Mouse (Mus musculus): ENCODE measurements around the gene Chic2. TPM values are rescaled to one million over a fixed set of nuclear protein-coding genes. Genes with fewer than 3 reads are reported as not detected.

The Chic2 gene
- polyA plus RNA-seq, 1 experiment from 2014 or later: 56.3 TPM

- ATAC-seq (no peak), DNase-seq (ENCODE audit: low read depth, low spot score) (no peak)
- POLR2A ChIA-PET: interaction anchor here (1.0 to 1.1 kb wide), 2 partner anchors 11 to 18 kb away, joined by 3 to 4 read pairs; no protein-coding TSS in a partner anchor
- no peak for TF ChIP-seq CTCF (IDR thresholded peaks at IDR 0.05)
- H3K27me3 ChIP-seq: no peaks in the 10 kb centered on the region
- CTCF ChIA-PET: interaction anchor here (0.8 to 5.4 kb wide), 7 partner anchors 11 to 522 kb away, joined by 3 to 30 read pairs (median 3); no protein-coding TSS in a partner anchor
- in situ Hi-C loops (cut with MboI; ENCODE audit: low pct_unique_long_range_greater_than_20kb): no loop called here
Observed at GRCm38 (mm10) chr5:75014768-75015167, 29.8 kb downstream of the Chic2 start.

- no peak for ATAC-seq
- no peak for TF ChIP-seq CTCF (IDR thresholded peaks at IDR 0.05)
- no peak for DNase-seq (ENCODE audit: low read depth, low spot score)
- ChIA-PET POLR2A (no interaction called here), CTCF (interaction anchor here (0.9 to 5.4 kb wide), 7 partner anchors 8 to 51 kb away, joined by 3 to 30 read pairs (median 5); no protein-coding TSS in a partner anchor)
- in situ Hi-C loops (cut with MboI; ENCODE audit: low pct_unique_long_range_greater_than_20kb): no loop called here
- H3K27me3 ChIP-seq: no peaks in the 10 kb centered on the region
Observed at GRCm38 (mm10) chr5:75012771-75013421, 31.7 kb downstream of the Chic2 start.

- no peak for TF ChIP-seq CTCF (IDR thresholded peaks at IDR 0.05)
- CTCF ChIA-PET: interaction anchor here (0.8 to 5.4 kb wide), 8 partner anchors 8 to 53 kb away, joined by 3 to 30 read pairs (median 5); no protein-coding TSS in a partner anchor
- POLR2A ChIA-PET: no interaction called here
- ATAC-seq: no peak
- no peak for DNase-seq (ENCODE audit: low read depth, low spot score)
- in situ Hi-C loops (cut with MboI; ENCODE audit: low pct_unique_long_range_greater_than_20kb): no loop called here
- H3K27me3 ChIP-seq: no peaks in the 10 kb centered on the region
Observed at GRCm38 (mm10) chr5:75011985-75012738, 32.4 kb downstream of the Chic2 start.

GRCm38 (mm10) chr5:75004755-75005154, 39.8 kb downstream of the Chic2 start:
- ChIA-PET CTCF (interaction anchor here (0.8 to 4.5 kb wide), 6 partner anchors 10 to 152 kb away, joined by 3 to 30 read pairs (median 7); no protein-coding TSS in a partner anchor), POLR2A (interaction anchor here (0.7 to 1.2 kb wide), 2 partner anchors 10 to 950 kb away, joined by 3 to 4 read pairs; no protein-coding TSS in a partner anchor)
- no peak for ATAC-seq
- TF ChIP-seq CTCF (IDR thresholded peaks at IDR 0.05): no peak
- no peaks in the 10 kb centered on the region for H3K27me3 ChIP-seq
- in situ Hi-C loops (cut with MboI; ENCODE audit: low pct_unique_long_range_greater_than_20kb): no loop called here
- DNase-seq (ENCODE audit: low read depth, low spot score): no peak

GRCm38 (mm10) chr5:75002109-75002508, 42.5 kb downstream of the Chic2 start:
- H3K27me3 ChIP-seq: no peaks in the 10 kb centered on the region
- POLR2A ChIA-PET: no interaction called here
- in situ Hi-C loops (cut with MboI; ENCODE audit: low pct_unique_long_range_greater_than_20kb): no loop called here
- TF ChIP-seq CTCF (IDR thresholded peaks at IDR 0.05): no peak
- ATAC-seq: no peak
- no peak for DNase-seq (ENCODE audit: low read depth, low spot score)
- CTCF ChIA-PET: interaction anchor here (1.1 to 4.5 kb wide), 3 partner anchors 9 to 42 kb away, joined by 3 to 30 read pairs (median 15); no protein-coding TSS in a partner anchor

GRCm38 (mm10) chr5:74998716-74999512, 45.7 kb downstream of the Chic2 start:
- DNase-seq (ENCODE audit: low read depth, low spot score) (no peak), ATAC-seq (no peak)
- no peaks in the 10 kb centered on the region for H3K27me3 ChIP-seq
- CTCF ChIA-PET: interaction anchor here (1.1 to 1.4 kb wide), 2 partner anchors 11 to 16 kb away, joined by 3 read pairs; no protein-coding TSS in a partner anchor
- no peak for TF ChIP-seq CTCF (IDR thresholded peaks at IDR 0.05)
- in situ Hi-C loops (cut with MboI; ENCODE audit: low pct_unique_long_range_greater_than_20kb): no loop called here
- POLR2A ChIA-PET: interaction anchor here (0.7 kb wide), 1 partner anchor 15 kb away, joined by 3 read pairs; no protein-coding TSS in a partner anchor

- no peaks in the 10 kb centered on the region for H3K27me3 ChIP-seq
- in situ Hi-C loops (cut with MboI; ENCODE audit: low pct_unique_long_range_greater_than_20kb): no loop called here
- ATAC-seq: no peak
- TF ChIP-seq CTCF (IDR thresholded peaks at IDR 0.05): no peak
- ChIA-PET CTCF (interaction anchor here (1.3 kb wide), 1 partner anchor 14 kb away, joined by 3 read pairs; no protein-coding TSS in a partner anchor), POLR2A (interaction anchor here (0.7 kb wide), 1 partner anchor 260 kb away, joined by 5 read pairs; no protein-coding TSS in a partner anchor)
- no peak for DNase-seq (ENCODE audit: low read depth, low spot score)
Observed at GRCm38 (mm10) chr5:74994947-74995346, 49.6 kb downstream of the Chic2 start.

- no peak for DNase-seq (ENCODE audit: low read depth, low spot score)
- no peak for ATAC-seq
- ChIA-PET CTCF (interaction anchor here (1.1 to 1.9 kb wide), 4 partner anchors 10 to 365 kb away, joined by 3 to 5 read pairs (median 3); no protein-coding TSS in a partner anchor), POLR2A (interaction anchor here (0.8 to 0.9 kb wide), 2 partner anchors 14 to 33 kb away, joined by 3 to 4 read pairs; no protein-coding TSS in a partner anchor)
- in situ Hi-C loops (cut with MboI; ENCODE audit: low pct_unique_long_range_greater_than_20kb): no loop called here
- H3K27me3 ChIP-seq: no peaks in the 10 kb centered on the region
- TF ChIP-seq CTCF (IDR thresholded peaks at IDR 0.05): no peak
Observed at GRCm38 (mm10) chr5:74984101-74984500, 60.5 kb downstream of the Chic2 start.

- H3K27me3 ChIP-seq: no peaks in the 10 kb centered on the region
- ChIA-PET CTCF (interaction anchor here (0.8 to 1.8 kb wide), 2 partner anchors 12 to 14 kb away, joined by 3 to 6 read pairs; no protein-coding TSS in a partner anchor), POLR2A (no interaction called here)
- ATAC-seq (no peak), DNase-seq (ENCODE audit: low read depth, low spot score) (no peak)
- no peak for TF ChIP-seq CTCF (IDR thresholded peaks at IDR 0.05)
- in situ Hi-C loops (cut with MboI; ENCODE audit: low pct_unique_long_range_greater_than_20kb): no loop called here
Observed at GRCm38 (mm10) chr5:74980574-74980973, 64.0 kb downstream of the Chic2 start.

- ChIA-PET CTCF (interaction anchor here (1.8 kb wide), 1 partner anchor 13 kb away, joined by 6 read pairs; no protein-coding TSS in a partner anchor), POLR2A (no interaction called here)
- no peak for TF ChIP-seq CTCF (IDR thresholded peaks at IDR 0.05)
- in situ Hi-C loops (cut with MboI; ENCODE audit: low pct_unique_long_range_greater_than_20kb): no loop called here
- H3K27me3 ChIP-seq: no peaks in the 10 kb centered on the region
- ATAC-seq: no peak
- no peak for DNase-seq (ENCODE audit: low read depth, low spot score)
Observed at GRCm38 (mm10) chr5:74980154-74980553, 64.4 kb downstream of the Chic2 start.

Measured in Patski (cell line).